Mouse (Mus musculus) embryonic facial prominence, embryonic 15.5 days (tissue): Measurements from ENCODE around the gene Nkx1-2. TPM values are rescaled to one million over a fixed set of nuclear protein-coding genes. Genes with fewer than 3 reads are reported as not detected.

Experiments used
- ATAC-seq: fragments of 200-750 bp; cut with Nextera tagmentation; 2 replicates; pipeline ENCODE4 v1.8.0; 2017; ENCODE audit warnings: low read depth, moderate TSS enrichment; ENCODE audit not compliant: insufficient number of reproducible peaks, low FRiP score, low TSS enrichment
- H3K27ac ChIP-seq: fragments of 300-500 bp; sonication (generic); replicated peaks from 2 replicates; pipeline ENCODE4 v1.5.1; 2015; ENCODE audit warnings: mild to moderate bottlenecking, inconsistent platforms
- H3K27me3 ChIP-seq: fragments of 300-500 bp; sonication (generic); 2 replicates; pipeline ENCODE4 v1.6.1; 2015; ENCODE audit warnings: inconsistent platforms
- H3K36me3 ChIP-seq: fragments of 300-500 bp; sonication (generic); 2 replicates; pipeline ENCODE4 v1.6.1; 2015; ENCODE audit warnings: mild to moderate bottlenecking, inconsistent platforms
- H3K4me1 ChIP-seq: fragments of 300-500 bp; sonication (generic); 2 replicates; pipeline ENCODE4 v1.6.1; 2015; ENCODE audit warnings: inconsistent platforms
- H3K4me2 ChIP-seq: fragments of 300-500 bp; sonication (generic); replicated peaks from 2 replicates; pipeline ENCODE4 v1.6.1; 2015; ENCODE audit warnings: mild to moderate bottlenecking, inconsistent platforms
- H3K4me3 ChIP-seq: fragments of 300-500 bp; sonication (generic); replicated peaks from 2 replicates; pipeline ENCODE4 v1.5.1; 2015; ENCODE audit warnings: mild to moderate bottlenecking, inconsistent platforms
- H3K9ac ChIP-seq: fragments of 300-500 bp; sonication (generic); 2 replicates; pipeline ENCODE4 v1.6.1; 2015; ENCODE audit warnings: inconsistent platforms
- H3K9me3 ChIP-seq: fragments of 300-500 bp; sonication (generic); replicated peaks from 2 replicates; pipeline ENCODE4 v1.6.1; 2016; ENCODE audit warnings: inconsistent platforms
- WGBS: fragments of 180-500 bp; shearing (Covaris S2); methylation state at CpG from one replicate; pipeline ENCODE4 v1.1.7; 2015; 5-methylcytosine and 5-hydroxymethylcytosine counted together
- polyA plus RNA-seq: library from polyadenylated mRNA; unstranded; fragments of >200 nt; fragmentation: Nextera tagmentation; extraction: Ambion mirVana; gene quantifications from 2 replicates; pipeline ENCODE4 v1.2.1, GENCODE M21; 2015

Gene Nkx1-2
- polyA plus RNA-seq, 1 experiment from 2014 or later: not detected

DNA sequence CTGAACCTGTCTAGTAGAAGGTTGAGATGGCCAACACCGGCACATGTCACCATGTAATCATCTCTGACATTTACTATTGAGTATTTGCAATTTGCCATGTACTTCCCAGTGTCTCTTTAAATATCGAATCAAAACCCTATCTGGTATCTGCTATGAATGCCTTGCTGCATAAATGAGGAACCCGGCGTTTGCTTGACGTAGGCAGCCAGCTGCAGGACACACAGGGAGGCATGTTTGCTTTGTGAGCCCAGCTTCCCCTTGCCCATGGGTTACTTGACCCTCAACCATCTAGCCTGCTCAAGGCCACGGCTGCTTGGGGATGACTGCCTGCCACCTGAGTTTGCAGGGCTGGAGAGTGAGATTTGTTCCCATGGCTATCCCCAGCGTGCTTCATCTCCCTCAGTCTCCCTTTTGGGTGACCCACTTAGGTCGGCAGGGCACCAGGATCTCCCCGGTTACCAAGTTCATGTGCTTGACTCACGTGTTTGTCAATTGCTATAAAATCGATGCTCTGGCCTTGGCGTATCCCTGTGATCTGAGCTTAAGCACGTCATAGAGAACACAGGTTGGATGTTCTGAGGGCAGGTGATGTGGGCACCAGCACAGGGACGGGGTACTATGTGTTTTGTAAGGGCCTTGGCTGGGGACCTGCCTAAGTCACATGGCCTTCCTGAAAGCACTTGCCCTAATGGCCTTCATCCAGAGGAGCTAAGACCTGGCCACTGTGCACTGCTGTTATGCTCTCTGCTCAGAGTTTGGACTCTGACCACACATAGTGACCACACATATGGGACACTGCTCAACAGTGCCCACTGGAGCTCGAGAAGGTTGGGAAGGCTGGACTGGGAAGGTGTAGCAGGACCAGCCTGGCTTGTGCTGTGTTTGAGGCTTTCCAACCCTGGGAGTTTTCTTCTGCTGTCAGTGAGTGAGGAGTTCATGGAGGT lies 20.8 kb upstream of the Nkx1-2 start:
- WGBS: 85% methylated on average over 15 of the region's 15 CpGs
- Histone ChIP-seq H3K27ac (no peak overlapping the region), H3K4me3 (no peak overlapping the region), H3K4me1 (0 out of 2 replicates have a peak, but pooled peaks cover 3% of the 10 kb centered on the region), H3K36me3 (no peaks in the 10 kb centered on the region), H3K9ac (no peak overlapping the region), H3K27me3 (no peaks in the 10 kb centered on the region), H3K4me2 (no peak overlapping the region), H3K9me3 (no peaks in the 10 kb centered on the region)
- no peak for ATAC-seq

GRCm38 (mm10) chr7:132619549-132619948 lies 20.1 kb upstream of the Nkx1-2 start:
- Histone ChIP-seq H3K36me3 (no peaks in the 10 kb centered on the region), H3K27ac (no peak overlapping the region), H3K4me2 (no peak overlapping the region), H3K4me1 (0 out of 2 replicates have a peak, but pooled peaks cover 5% of the 10 kb centered on the region), H3K27me3 (no peaks in the 10 kb centered on the region), H3K9ac (no peak overlapping the region), H3K9me3 (no peaks in the 10 kb centered on the region), H3K4me3 (no peak overlapping the region)
- ATAC-seq: no peak
- WGBS: 89% methylated on average over 8 of the region's 8 CpGs

DNA sequence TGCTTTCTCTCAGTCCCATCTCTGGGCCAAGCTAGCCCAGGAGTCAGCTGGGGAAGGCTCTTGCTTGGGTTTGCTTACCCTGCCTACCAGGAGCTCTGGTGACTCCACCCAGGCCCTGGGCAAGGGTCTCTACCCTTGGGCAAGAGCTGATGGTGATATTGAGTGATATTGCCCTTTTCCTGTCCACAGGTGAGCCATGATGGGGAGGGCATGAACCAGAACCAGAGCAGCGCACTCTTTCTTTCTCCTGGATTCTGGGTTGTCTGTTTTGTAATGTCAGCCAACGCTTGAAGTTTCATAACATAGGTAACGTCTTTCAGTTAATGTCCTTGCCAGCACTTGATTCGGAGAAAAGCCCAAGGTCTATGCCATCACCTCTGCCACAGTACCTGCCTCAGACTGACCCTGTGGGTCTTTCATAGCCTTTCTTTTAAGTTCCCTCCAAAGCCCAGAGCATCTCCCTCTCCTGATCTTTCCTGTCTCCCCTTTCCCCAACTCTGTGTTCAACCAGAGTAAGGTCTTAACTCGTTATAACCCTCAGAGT lies 17.7 kb upstream of the Nkx1-2 start:
- WGBS: 74% methylated on average over 5 of the region's 5 CpGs
- H3K4me2 ChIP-seq: no peak overlapping the region
- H3K4me3 ChIP-seq: no peak overlapping the region
- no peaks in the 10 kb centered on the region for H3K27me3 ChIP-seq
- H3K9ac ChIP-seq: no peak overlapping the region
- H3K36me3 ChIP-seq: no peaks in the 10 kb centered on the region
- H3K27ac ChIP-seq: no peak overlapping the region; the same call in 1 of the 2 replicates
- no peak for ATAC-seq
- H3K4me1 ChIP-seq: 0 out of 2 replicates have a peak, but pooled peaks cover 5% of the 10 kb centered on the region
- no peaks in the 10 kb centered on the region for H3K9me3 ChIP-seq

DNA sequence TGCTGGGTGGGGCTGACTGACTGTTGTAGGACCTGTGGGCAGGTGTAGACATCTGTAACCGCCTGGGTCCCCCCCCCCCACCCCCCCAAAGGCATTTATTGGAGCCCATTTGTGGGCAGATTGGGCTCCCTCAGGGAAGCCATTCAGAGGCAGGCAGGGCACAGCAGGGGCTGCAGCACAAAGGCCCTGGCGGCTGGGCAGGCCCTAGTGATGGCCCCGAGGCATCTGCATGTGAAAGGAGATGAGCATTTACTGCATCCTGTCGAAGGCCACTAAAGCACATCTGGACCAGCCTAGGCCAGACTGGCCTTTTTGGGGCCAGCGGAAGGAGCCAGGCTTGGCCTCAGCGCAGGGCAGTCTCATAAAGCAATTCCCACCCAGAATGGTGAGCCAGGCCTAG lies 17.0 kb upstream of the Nkx1-2 start:
- H3K4me2 ChIP-seq: no peak overlapping the region
- no peaks in the 10 kb centered on the region for H3K36me3 ChIP-seq
- 0 out of 2 replicates have a peak, but pooled peaks cover 5% of the 10 kb centered on the region for H3K4me1 ChIP-seq
- H3K27me3 ChIP-seq: no peaks in the 10 kb centered on the region
- no peaks in the 10 kb centered on the region for H3K9me3 ChIP-seq
- H3K27ac ChIP-seq: no peak overlapping the region
- H3K9ac ChIP-seq: no peak overlapping the region
- no peak overlapping the region for H3K4me3 ChIP-seq
- WGBS: 47% methylated on average over 6 of the region's 6 CpGs
- no peak for ATAC-seq

GRCm38 (mm10) chr7:132615346-132615745 lies 15.9 kb upstream of the Nkx1-2 start:
- no peak for ATAC-seq
- 22% methylated on average over 3 of the region's 3 CpGs for WGBS
- Histone ChIP-seq H3K4me2 (no peak overlapping the region), H3K9me3 (no peaks in the 10 kb centered on the region), H3K9ac (no peak overlapping the region), H3K27ac (no peak overlapping the region), H3K4me1 (peaks cover 12% of the 10 kb centered on the region; the same call in 1 of the 2 replicates), H3K36me3 (no peaks in the 10 kb centered on the region), H3K4me3 (no peak overlapping the region), H3K27me3 (no peaks in the 10 kb centered on the region)

DNA sequence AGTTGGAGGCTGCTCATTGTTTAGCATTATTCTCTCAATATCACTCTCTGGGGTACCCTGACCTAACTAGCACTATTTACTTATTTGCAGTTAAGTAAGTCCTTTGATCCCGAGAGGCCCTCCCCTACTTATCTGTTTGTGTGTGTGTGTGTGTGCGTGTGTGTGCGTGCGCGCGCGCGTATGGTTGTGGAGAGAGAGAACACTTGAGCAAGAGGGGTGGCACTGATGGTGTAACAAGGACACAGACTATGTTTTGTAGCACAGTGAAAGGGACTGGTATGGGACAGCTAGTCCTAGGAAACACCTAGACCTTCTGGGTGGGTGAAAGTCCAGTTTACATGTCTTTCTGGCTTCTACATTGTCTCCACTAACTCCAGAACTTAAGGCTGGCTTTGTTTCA lies 12.1 kb upstream of the Nkx1-2 start:
- H3K9ac ChIP-seq: no peak overlapping the region
- 97% methylated on average over 8 of the region's 8 CpGs for WGBS
- ATAC-seq: no peak
- H3K36me3 ChIP-seq: no peaks in the 10 kb centered on the region
- H3K4me1 ChIP-seq: peaks cover 17% of the 10 kb centered on the region; the same call in 1 of the 2 replicates
- no peaks in the 10 kb centered on the region for H3K9me3 ChIP-seq
- H3K27me3 ChIP-seq: no peaks in the 10 kb centered on the region
- no peak overlapping the region for H3K4me2 ChIP-seq
- no peak overlapping the region for H3K4me3 ChIP-seq
- no peak overlapping the region for H3K27ac ChIP-seq

- peak within 1 kb of the TSS; percentile 29; the same call in 1 of the 2 replicates for H3K9ac ChIP-seq
- 8% methylated on average over 44 of the region's 44 CpGs for WGBS
- H3K27me3 ChIP-seq: peaks cover 4% of the 10 kb centered on the region; the same call in 1 of the 2 replicates
- H3K27ac ChIP-seq: no peak within 1 kb of the TSS
- peak within 1 kb of the TSS; percentile 72 for H3K4me2 ChIP-seq
- peak within 1 kb of the TSS; percentile 53 for H3K4me3 ChIP-seq
- no peaks in the 10 kb centered on the region for H3K36me3 ChIP-seq
- H3K4me1 ChIP-seq: peaks cover 17% of the 10 kb centered on the region; the same call in 1 of the 2 replicates
- no peaks in the 10 kb centered on the region for H3K9me3 ChIP-seq
- ATAC-seq: peak; percentile 79
Measured at GRCm38 (mm10) chr7:132610468-132611318, 11.3 kb upstream of the Nkx1-2 start, which contains the start of gene Lhpp. TSS of gene Lhpp (plus strand) at chr7:132610638.

DNA sequence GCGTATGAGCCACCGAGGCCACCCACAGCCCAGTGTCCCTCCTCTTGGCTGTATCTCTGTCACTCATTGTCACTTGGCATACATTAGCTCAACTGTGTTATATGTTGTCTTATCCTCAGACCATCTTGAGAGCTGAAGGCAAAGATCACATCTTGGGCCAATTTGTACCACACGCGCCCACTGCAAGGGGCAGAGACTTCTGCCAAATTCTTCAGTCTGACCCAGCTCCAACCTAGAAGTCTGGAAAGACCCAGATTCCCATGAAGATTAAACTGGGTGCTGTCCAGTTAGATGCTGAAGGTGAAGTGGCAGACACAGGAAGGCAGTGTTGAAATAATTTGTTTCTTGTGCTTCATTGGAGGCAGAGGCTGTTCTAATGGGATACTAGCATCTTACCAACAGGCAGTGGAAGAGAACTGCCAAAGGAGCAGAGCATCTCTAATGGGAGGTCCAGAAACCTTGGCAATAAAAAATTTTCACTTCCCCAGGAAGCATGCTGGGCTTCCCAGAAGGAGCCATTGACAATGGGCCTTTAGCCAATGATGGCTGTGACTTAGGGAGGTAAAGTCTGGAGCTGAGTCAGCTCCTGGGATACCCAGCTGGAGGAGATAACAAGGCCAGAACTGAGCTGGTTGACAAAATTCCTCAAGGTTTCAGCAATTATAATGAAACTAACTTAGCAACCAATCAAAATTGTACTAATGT lies 9.0 kb upstream of the Nkx1-2 start:
- no peak overlapping the region for H3K4me2 ChIP-seq
- H3K9ac ChIP-seq: no peak overlapping the region
- no peaks in the 10 kb centered on the region for H3K9me3 ChIP-seq
- H3K4me3 ChIP-seq: no peak overlapping the region
- no peak overlapping the region for H3K27ac ChIP-seq
- peaks cover 11% of the 10 kb centered on the region; the same call in 1 of the 2 replicates for H3K4me1 ChIP-seq
- peaks cover 15% of the 10 kb centered on the region for H3K27me3 ChIP-seq
- no peak for ATAC-seq
- no peaks in the 10 kb centered on the region for H3K36me3 ChIP-seq
- 80% methylated on average over 4 of the region's 4 CpGs for WGBS

- 46% methylated on average over 5 of the region's 5 CpGs for WGBS
Measured at GRCm38 (mm10) chr7:132605689-132606088, 6.3 kb upstream of the Nkx1-2 start.

DNA sequence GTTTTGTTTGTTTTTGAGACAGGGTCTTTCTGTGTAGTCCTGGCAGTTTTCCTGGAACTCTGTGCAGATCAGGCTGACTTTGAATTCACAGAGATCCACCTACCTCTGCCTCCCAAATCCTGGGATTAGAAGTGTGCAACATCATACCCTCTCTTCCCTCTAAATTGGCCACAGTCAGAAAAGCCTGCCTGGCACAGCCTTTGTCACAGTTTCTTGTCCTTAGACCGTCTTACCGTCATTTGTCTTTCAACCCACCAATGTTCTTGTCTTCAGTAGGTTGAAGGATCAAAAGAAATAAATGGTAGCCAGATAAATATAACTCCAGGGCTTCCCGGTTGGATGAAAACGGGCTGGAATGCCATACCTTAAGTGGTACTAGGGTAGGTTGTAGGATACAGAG lies 5.3 kb upstream of the Nkx1-2 start:
- no peak overlapping the region for H3K4me3 ChIP-seq
- no peak overlapping the region for H3K27ac ChIP-seq
- H3K27me3 ChIP-seq: peaks cover 52% of the 10 kb centered on the region
- no peak overlapping the region for H3K9ac ChIP-seq
- H3K4me2 ChIP-seq: no peak overlapping the region
- H3K4me1 ChIP-seq: peaks cover 7% of the 10 kb centered on the region
- no peaks in the 10 kb centered on the region for H3K36me3 ChIP-seq
- H3K9me3 ChIP-seq: no peaks in the 10 kb centered on the region
- ATAC-seq: no peak
- WGBS: 76% methylated on average over 4 of the region's 4 CpGs

More at GRCm38 (mm10) chr7:132605689-132606088, 6.3 kb upstream of the Nkx1-2 start:
- no peak overlapping the region for H3K9ac ChIP-seq
- H3K4me2 ChIP-seq: no peak overlapping the region
- no peaks in the 10 kb centered on the region for H3K9me3 ChIP-seq
- H3K36me3 ChIP-seq: no peaks in the 10 kb centered on the region
- peaks cover 42% of the 10 kb centered on the region for H3K27me3 ChIP-seq
- no peak for ATAC-seq
- no peak overlapping the region for H3K27ac ChIP-seq
- peaks cover 8% of the 10 kb centered on the region; the same call in 1 of the 2 replicates for H3K4me1 ChIP-seq
- H3K4me3 ChIP-seq: no peak overlapping the region
